Mouse (Mus musculus) limb, embryonic 15.5 days (tissue): ENCODE results near the gene Ubxn6. TPM values are rescaled to one million over a fixed set of nuclear protein-coding genes. Genes with fewer than 3 reads are reported as not detected.

Experiments used
- ATAC-seq: fragments of 200-750 bp; cut with Nextera tagmentation; 2 replicates; pipeline ENCODE4 v1.8.0; 2017; ENCODE audit warnings: low read depth, moderate TSS enrichment; ENCODE audit not compliant: insufficient number of reproducible peaks, low FRiP score, low TSS enrichment
- H3K27ac ChIP-seq: fragments of 300-500 bp; sonication (generic); 2 replicates; pipeline ENCODE4 v1.5.1; 2015; ENCODE audit warnings: moderate library complexity, mild to moderate bottlenecking, inconsistent platforms
- H3K27me3 ChIP-seq: fragments of 300-500 bp; sonication (generic); 2 replicates; pipeline ENCODE4 v1.6.1; 2015; ENCODE audit warnings: inconsistent platforms
- H3K36me3 ChIP-seq: fragments of 300-500 bp; sonication (generic); 2 replicates; pipeline ENCODE4 v1.6.1; 2015; ENCODE audit warnings: inconsistent platforms
- H3K4me1 ChIP-seq: fragments of 300-500 bp; sonication (generic); 2 replicates; pipeline ENCODE4 v1.6.1; 2015; ENCODE audit warnings: inconsistent platforms
- H3K4me2 ChIP-seq: fragments of 300-500 bp; sonication (generic); 2 replicates; pipeline ENCODE4 v1.6.1; 2015; ENCODE audit warnings: mild to moderate bottlenecking, inconsistent platforms
- H3K4me3 ChIP-seq: fragments of 300-500 bp; sonication (generic); 2 replicates; pipeline ENCODE4 v1.5.1; 2015; ENCODE audit warnings: mild to moderate bottlenecking, inconsistent platforms
- H3K9ac ChIP-seq: fragments of 300-500 bp; sonication (generic); 2 replicates; pipeline ENCODE4 v1.6.1; 2015; ENCODE audit warnings: inconsistent platforms
- H3K9me3 ChIP-seq: fragments of 300-500 bp; sonication (generic); 2 replicates; pipeline ENCODE4 v1.6.1; 2016; ENCODE audit warnings: inconsistent platforms
- WGBS: fragments of 180-500 bp; shearing (Covaris S2); methylation state at CpG from one replicate; pipeline ENCODE4 v1.1.7; 2015; 5-methylcytosine and 5-hydroxymethylcytosine counted together
- polyA plus RNA-seq: library from polyadenylated mRNA; unstranded; fragments of >200 nt; fragmentation: Nextera tagmentation; extraction: Ambion mirVana; gene quantifications from 2 replicates; pipeline ENCODE4 v1.2.1, GENCODE M21; 2015

Gene Ubxn6
- polyA plus RNA-seq, 1 experiment from 2014 or later, result 42.1 TPM

DNA sequence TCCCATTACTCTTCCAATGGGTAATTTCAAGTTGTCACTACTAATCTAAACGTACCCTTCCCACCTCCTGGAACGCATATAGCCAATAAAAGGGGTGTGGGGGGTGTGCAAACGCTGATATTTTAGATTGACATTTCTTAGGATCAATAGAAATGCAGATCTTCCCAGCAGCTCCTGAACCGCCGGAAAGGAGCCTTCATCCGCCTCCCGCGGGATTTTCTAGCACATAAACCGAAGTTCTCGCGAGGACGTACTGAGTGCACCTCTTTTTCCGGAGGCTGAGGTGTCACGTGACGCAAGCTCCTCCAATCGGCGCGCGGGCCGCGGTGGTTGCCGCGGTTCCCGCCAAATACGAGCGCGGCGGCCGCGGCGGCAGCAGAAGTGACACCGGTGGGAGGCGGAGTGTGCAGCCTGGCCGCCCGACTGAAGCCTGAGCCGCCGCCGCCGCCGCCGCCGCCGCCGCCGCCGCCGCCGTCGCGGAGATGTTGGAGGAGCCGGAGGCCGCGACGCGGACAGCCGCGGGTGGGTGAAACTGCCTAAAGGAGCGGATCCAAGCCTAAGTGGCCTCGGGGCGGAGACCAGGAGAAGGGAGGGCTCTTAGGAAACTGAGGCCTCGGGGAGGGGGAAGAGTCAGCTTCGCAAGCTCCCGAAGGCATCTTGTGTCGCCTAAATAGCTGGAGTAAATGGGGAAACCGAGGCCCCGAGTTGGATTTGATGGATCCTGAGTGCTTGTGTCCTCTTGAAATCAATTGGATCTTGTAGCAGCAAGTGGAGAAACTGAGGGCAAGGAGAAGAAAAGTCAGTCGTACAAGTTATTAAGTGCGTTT is 34.6 kb downstream of the Ubxn6 start, which contains the start of gene Chaf1a:
Gene Chaf1a (plus strand): TSS at position 410 of the 827 bp plus-strand sequence.
- Histone ChIP-seq H3K36me3 (peaks cover 19% of the 10 kb centered on the region), H3K4me2 (peak within 1 kb of the TSS; percentile 74), H3K27ac (peak within 1 kb of the TSS; percentile 88), H3K4me3 (peak within 1 kb of the TSS; percentile 87), H3K27me3 (no peaks in the 10 kb centered on the region), H3K9ac (peak within 1 kb of the TSS; percentile 84), H3K9me3 (no peaks in the 10 kb centered on the region), H3K4me1 (peaks cover 22% of the 10 kb centered on the region)
- under 1% methylated on average over 68 of the region's 68 CpGs for WGBS
- peak; percentile 83 for ATAC-seq

DNA sequence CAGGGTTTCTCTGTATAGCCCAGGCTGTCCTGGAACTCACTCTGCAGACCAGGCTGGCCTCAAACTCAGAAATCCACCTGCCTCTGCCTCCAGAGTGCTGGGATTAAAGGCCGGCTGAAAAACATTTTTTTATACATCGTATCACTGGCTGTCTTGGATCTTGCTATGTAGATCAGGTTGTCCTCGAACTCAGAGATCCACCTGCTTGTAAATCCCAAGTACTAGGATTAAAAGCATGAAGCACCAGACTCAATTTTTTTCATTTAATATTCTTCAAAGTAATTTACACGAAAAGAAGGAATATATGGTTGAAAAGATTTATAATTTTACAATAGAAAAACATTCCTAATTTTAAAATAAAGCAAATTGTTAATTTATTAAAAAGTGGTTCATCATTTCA is 35.5 kb downstream of the Ubxn6 start:
- Histone ChIP-seq H3K4me1 (peaks cover 31% of the 10 kb centered on the region), H3K27me3 (no peaks in the 10 kb centered on the region), H3K9ac (no peak overlapping the region), H3K4me2 (peak overlapping the region; percentile 74; the same call in 1 of the 2 replicates), H3K4me3 (0 out of 2 replicates have a peak overlapping the region, but pooled peaks have one; percentile 87), H3K36me3 (peaks cover 15% of the 10 kb centered on the region), H3K9me3 (no peaks in the 10 kb centered on the region), H3K27ac (no peak overlapping the region)
- 77% methylated on average over 4 of the region's 4 CpGs for WGBS
- ATAC-seq, result no peak

DNA sequence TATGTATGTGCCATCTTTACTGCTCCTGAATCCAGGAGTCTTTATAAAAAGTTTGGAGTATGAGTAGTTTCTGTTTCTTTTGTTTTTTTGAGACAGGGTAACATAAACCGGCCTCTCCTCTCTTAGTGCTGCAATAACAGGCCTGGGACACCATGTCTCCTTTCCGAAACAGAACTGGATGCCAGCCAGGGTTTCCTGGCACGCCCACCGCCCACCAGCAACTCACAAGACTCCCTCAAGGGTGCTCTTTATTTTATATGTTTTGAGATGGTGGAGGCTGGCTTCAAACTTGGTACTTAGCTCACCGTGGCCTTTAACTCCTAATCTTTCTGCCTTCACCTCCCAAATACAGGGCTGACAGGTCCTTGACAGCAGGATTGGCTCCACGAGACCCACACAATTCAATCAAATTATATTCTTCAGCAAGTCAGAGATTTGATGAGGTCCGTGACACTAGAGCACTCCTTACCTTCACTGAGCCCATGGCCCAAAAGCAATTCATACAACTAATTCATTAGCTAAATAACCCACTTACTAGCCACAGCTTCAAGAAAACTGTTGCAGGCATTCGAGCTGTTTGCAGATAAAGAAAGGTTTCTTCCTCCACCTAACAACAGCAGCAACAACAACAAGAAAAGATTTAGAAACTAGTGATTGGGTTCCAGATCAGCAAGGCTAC is 36.1 kb downstream of the Ubxn6 start:
- H3K4me3 ChIP-seq, result no peak overlapping the region
- no peak overlapping the region for H3K4me2 ChIP-seq
- 78% methylated on average over 8 of the region's 8 CpGs for WGBS
- peak overlapping the region; percentile 20; the same call in 1 of the 2 replicates for H3K9ac ChIP-seq
- H3K27me3 ChIP-seq, result no peaks in the 10 kb centered on the region
- no peak overlapping the region for H3K27ac ChIP-seq
- peaks cover 15% of the 10 kb centered on the region; the same call in 1 of the 2 replicates for H3K36me3 ChIP-seq
- no peak for ATAC-seq
- H3K9me3 ChIP-seq, result no peaks in the 10 kb centered on the region
- peaks cover 37% of the 10 kb centered on the region for H3K4me1 ChIP-seq

DNA sequence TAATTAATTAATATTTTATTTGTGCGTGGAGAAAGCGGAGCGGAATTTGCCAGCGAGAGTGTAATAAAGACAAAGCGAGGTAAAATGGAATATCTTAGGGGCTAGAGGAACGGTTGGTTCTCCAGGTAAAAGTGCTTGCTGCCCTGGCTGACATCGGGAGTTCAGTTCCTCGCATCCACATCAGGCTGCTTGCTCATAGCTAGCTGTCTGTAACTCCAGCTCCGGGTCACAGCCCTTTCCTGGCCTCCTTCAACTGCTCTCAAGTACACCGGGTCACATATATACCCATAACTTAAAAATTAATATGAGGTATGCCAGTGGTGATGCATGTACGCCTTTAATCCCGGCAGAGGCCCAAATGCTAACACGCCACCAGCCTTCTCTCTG is 37.9 kb downstream of the Ubxn6 start:
- Histone ChIP-seq H3K4me3 (peak overlapping the region; percentile 88), H3K9ac (0 out of 2 replicates have a peak overlapping the region, but pooled peaks have one; percentile 39), H3K36me3 (peaks cover 27% of the 10 kb centered on the region), H3K4me2 (peak overlapping the region; percentile 44), H3K4me1 (peaks cover 54% of the 10 kb centered on the region), H3K27me3 (no peaks in the 10 kb centered on the region), H3K27ac (0 out of 2 replicates have a peak overlapping the region, but pooled peaks have one; percentile 8), H3K9me3 (no peaks in the 10 kb centered on the region)
- WGBS, result 36% methylated on average over 13 of the region's 13 CpGs
- ATAC-seq, result no peak

DNA sequence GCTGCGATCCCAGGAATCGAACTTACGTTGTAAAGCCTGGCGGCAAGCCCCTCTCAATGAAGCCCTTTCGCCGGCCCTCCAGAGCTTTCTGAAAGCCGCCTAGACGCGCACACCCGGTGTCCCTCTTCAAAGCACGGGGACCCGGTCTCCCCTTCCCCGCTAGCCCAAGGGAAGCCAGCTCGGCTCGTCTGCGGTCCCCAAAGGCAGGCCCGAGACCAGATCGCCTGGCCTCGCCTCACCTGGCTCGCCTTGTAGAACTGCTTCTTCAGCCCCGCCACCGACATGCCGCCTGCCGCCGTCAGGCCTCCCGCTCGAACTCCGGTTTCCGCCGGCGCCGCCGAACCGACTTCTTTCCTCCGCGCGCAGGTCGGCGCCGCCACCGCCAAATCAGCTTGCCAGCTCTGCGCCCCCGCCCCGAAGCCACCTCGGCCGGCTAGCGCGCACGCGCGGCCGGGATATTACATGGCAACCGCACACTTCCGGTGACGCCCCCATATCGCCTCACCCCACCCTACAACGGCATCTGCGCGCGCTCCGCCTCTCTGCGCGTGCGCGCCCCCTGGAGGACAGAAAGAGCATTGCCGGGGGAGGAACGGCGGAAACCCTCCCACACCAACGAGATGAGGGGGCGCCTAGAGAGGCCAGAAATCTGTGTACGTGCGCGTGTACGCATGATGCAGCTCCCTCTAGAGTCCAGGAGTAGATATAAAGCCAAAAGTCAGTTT is 38.5 kb downstream of the Ubxn6 start, which contains the start of gene Sh3gl1:
Gene Sh3gl1 (minus strand): TSS at position 460 of the 725 bp plus-strand sequence.
- Histone ChIP-seq H3K4me1 (peaks cover 53% of the 10 kb centered on the region), H3K36me3 (peaks cover 28% of the 10 kb centered on the region), H3K4me3 (peak within 1 kb of the TSS; percentile 88), H3K9me3 (no peaks in the 10 kb centered on the region), H3K4me2 (peak within 1 kb of the TSS; percentile 49), H3K27me3 (no peaks in the 10 kb centered on the region), H3K27ac (peak within 1 kb of the TSS; percentile 94), H3K9ac (peak within 1 kb of the TSS; percentile 97)
- WGBS, result under 1% methylated on average over 74 of the region's 74 CpGs
- peak; percentile 89 for ATAC-seq

DNA sequence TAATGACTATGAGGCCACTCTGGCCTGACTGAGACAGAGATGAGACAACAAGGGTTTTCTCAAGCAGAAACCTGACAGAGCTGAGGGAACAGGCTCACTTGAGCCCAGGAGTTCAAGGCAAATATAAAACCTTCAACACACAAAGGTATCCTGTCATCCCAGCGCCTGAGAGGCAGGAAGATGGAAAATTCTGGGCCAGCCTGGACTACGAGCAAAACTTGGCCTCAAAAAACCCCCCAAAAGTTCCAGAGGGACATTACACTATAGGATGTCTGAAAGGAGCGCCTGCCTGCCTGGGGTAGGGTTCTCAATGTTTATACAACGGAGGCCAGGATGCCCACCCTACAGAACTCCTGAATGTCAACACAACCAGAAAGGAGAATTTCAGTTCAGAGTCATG is 39.6 kb downstream of the Ubxn6 start:
- 0 out of 2 replicates have a peak overlapping the region, but pooled peaks have one; percentile 13 for H3K27ac ChIP-seq
- WGBS, result 67% methylated on average over 4 of the region's 4 CpGs
- no peaks in the 10 kb centered on the region for H3K9me3 ChIP-seq
- no peaks in the 10 kb centered on the region for H3K27me3 ChIP-seq
- peak overlapping the region; percentile 97 for H3K9ac ChIP-seq
- peak overlapping the region; percentile 49 for H3K4me2 ChIP-seq
- peaks cover 38% of the 10 kb centered on the region for H3K36me3 ChIP-seq
- H3K4me1 ChIP-seq, result peaks cover 54% of the 10 kb centered on the region
- H3K4me3 ChIP-seq, result peak overlapping the region; percentile 88
- no peak for ATAC-seq

DNA sequence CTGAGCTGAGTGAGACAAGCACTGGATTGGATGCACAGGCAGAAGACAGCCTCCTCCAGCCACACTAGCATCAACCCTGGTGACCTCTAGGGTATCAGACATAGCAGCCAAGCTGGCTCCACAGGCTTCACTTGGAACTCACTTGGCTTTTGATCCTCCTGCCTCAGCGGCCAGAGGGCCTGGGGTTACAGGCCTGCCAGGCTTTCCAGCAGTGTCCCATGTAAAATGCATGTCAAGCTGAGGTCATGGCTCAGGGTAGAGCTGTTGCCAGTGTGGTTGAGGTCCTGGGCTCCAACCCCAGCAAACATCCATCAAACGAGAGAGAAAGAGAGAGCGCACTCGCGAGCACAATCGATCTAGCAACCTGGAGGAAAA is 40.1 kb downstream of the Ubxn6 start:
- no peaks in the 10 kb centered on the region for H3K9me3 ChIP-seq

DNA sequence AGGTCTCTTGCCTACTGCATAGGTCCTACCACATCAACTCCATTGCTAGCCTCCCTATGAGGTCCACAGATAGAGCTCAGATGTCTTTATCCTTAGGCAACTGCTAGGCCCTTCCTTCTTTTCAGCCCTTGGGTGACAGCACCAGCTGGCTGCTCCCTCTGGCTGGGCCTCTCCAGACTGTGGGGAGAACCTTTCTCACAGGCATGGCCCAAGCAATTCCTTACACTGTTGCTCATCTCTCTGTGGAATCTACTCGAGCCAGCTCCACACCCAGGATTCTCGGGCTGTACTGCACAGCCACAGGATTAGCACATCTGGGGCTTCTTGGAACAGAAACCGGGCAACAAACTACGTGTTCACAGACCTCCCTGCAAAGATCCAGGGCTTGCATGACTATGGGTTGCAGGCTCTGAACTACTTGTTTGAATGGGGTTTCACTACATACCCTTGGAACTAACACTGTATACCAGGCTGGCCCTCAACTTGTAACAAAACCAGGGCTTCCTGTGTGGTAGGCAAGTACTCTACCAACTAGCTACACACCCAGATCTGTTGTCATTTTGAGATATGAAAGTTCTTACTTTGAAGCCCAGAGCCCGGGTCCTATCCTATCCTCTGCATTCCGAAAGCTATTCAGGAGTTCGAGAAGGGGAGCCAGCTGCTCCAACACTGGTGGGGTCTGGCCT is 40.6 kb downstream of the Ubxn6 start:
- Histone ChIP-seq H3K4me3 (peak overlapping the region; percentile 88; the same call in 1 of the 2 replicates), H3K4me1 (peaks cover 54% of the 10 kb centered on the region), H3K36me3 (peaks cover 44% of the 10 kb centered on the region), H3K27ac (0 out of 2 replicates have a peak overlapping the region, but pooled peaks have one; percentile 13), H3K27me3 (no peaks in the 10 kb centered on the region), H3K4me2 (0 out of 2 replicates have a peak overlapping the region, but pooled peaks have one; percentile 2), H3K9me3 (no peaks in the 10 kb centered on the region), H3K9ac (0 out of 2 replicates have a peak overlapping the region, but pooled peaks have one; percentile 97)
- no peak for ATAC-seq
- 81% methylated on average over 7 of the region's 7 CpGs for WGBS

More for the DNA sequence above, 40.1 kb downstream of the Ubxn6 start:
- Histone ChIP-seq H3K27ac (0 out of 2 replicates have a peak overlapping the region, but pooled peaks have one; percentile 13), H3K4me2 (peak overlapping the region; percentile 49), H3K36me3 (peaks cover 39% of the 10 kb centered on the region), H3K4me3 (peak overlapping the region; percentile 88), H3K9ac (peak overlapping the region; percentile 97), H3K27me3 (no peaks in the 10 kb centered on the region), H3K4me1 (peaks cover 54% of the 10 kb centered on the region)
- ATAC-seq, result no peak
- 84% methylated on average over 6 of the region's 6 CpGs for WGBS

DNA sequence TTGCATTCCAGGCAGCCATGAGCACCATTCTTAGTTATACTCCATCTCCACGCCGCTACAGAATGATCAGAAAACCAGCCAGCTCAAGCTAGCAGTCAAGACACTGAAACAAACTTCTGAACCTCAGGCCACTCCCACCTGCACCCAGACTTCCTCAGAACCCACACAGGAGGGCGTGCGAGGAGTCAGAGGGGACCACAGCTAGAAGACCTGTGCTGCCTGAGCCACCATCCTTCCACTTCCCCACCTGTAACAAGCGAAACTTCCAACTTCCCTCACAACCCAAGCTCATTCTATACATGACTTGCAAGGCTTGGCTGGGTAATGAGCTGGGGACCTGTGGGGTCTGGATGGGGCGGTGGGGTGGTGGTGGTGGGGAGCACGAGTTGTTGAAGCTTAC is 42.0 kb downstream of the Ubxn6 start:
- no peaks in the 10 kb centered on the region for H3K27me3 ChIP-seq
- H3K27ac ChIP-seq, result no peak overlapping the region
- peaks cover 58% of the 10 kb centered on the region for H3K36me3 ChIP-seq
- no peak overlapping the region for H3K4me2 ChIP-seq
- no peak for ATAC-seq
- H3K9ac ChIP-seq, result no peak overlapping the region
- H3K4me1 ChIP-seq, result peaks cover 54% of the 10 kb centered on the region
- H3K4me3 ChIP-seq, result no peak overlapping the region
- 71% methylated on average over 7 of the region's 7 CpGs for WGBS
- H3K9me3 ChIP-seq, result no peaks in the 10 kb centered on the region

DNA sequence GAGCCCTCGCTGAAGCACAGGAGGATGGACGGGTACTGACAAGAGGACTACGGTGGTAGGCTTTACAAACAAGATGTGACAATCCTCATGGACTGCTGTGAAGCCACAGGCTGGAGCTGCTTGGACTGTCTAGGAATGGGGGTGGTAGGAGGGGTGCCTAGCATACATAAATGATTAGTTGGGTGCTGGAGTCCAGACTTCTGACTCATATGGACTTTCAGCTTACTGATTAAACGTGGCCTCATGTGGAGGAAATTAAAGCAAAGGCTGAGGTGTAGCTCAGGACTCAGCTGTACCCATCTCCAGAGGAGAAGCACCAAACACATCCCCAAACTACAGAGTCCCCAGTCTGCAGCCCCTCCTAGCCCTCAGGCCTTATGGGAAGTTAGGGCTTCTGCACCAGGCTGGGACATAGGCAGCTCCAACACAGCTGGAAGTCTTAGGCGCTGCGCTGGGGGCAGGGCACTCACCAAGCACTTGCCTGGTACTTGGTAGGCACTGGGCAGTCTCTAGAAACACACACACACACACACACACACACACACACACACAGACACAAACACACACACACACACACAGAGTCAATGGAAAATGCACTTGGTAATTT is 42.6 kb downstream of the Ubxn6 start:
- Histone ChIP-seq H3K36me3 (peaks cover 64% of the 10 kb centered on the region), H3K4me1 (peaks cover 54% of the 10 kb centered on the region), H3K4me2 (no peak overlapping the region), H3K9ac (no peak overlapping the region), H3K27me3 (no peaks in the 10 kb centered on the region), H3K27ac (no peak overlapping the region; the same call in 1 of the 2 replicates), H3K4me3 (no peak overlapping the region), H3K9me3 (no peaks in the 10 kb centered on the region)
- ATAC-seq, result no peak
- 71% methylated on average over 6 of the region's 6 CpGs for WGBS
